Mouse (Mus musculus) midbrain, embryonic 11.5 days (tissue): Measurements from ENCODE around the gene Casz1. TPM values are rescaled to one million over a fixed set of nuclear protein-coding genes. Genes with fewer than 3 reads are reported as not detected.

Source experiments
- ATAC-seq: fragments of 200-750 bp; cut with Nextera tagmentation; 2 replicates; pipeline ENCODE4 v1.8.0; 2017; ENCODE audit warnings: moderate TSS enrichment, moderate library complexity; ENCODE audit not compliant: low FRiP score
- DNase-seq: peaks from one replicate; pipeline ENCODE4 v3.0.0; 2015; ENCODE audit warnings: low spot score; ENCODE audit errors: missing footprints
- H3K27ac ChIP-seq: fragments of 300-500 bp; sonication (generic); 2 replicates; pipeline ENCODE4 v1.5.1; 2014; ENCODE audit warnings: low read depth, low read length
- H3K27me3 ChIP-seq: fragments of 300-500 bp; sonication (generic); 2 replicates; pipeline ENCODE4 v1.6.1; 2014; ENCODE audit warnings: mild to moderate bottlenecking, low read length, moderate library complexity, mixed read lengths; ENCODE audit not compliant: control insufficient read depth, insufficient read depth
- H3K36me3 ChIP-seq: fragments of 300-500 bp; sonication (generic); 2 replicates; pipeline ENCODE4 v1.6.1; 2014; ENCODE audit warnings: mild to moderate bottlenecking, low read length, moderate library complexity, mixed read lengths; ENCODE audit not compliant: control insufficient read depth, insufficient read depth
- H3K4me1 ChIP-seq: fragments of 300-500 bp; sonication (generic); 2 replicates; pipeline ENCODE4 v1.6.1; 2014; ENCODE audit warnings: low read length; ENCODE audit not compliant: control insufficient read depth, insufficient read depth
- H3K4me2 ChIP-seq: fragments of 300-500 bp; sonication (generic); 2 replicates; pipeline ENCODE4 v1.6.1; 2014; ENCODE audit warnings: mild to moderate bottlenecking, moderate library complexity
- H3K4me3 ChIP-seq: fragments of 300-500 bp; sonication (generic); 2 replicates; pipeline ENCODE4 v1.5.1; 2014; ENCODE audit warnings: low read depth, low read length
- H3K9ac ChIP-seq: fragments of 300-500 bp; sonication (generic); 2 replicates; pipeline ENCODE4 v1.6.1; 2014; ENCODE audit warnings: low read length
- H3K9me3 ChIP-seq: fragments of 300-500 bp; sonication (generic); 2 replicates; pipeline ENCODE4 v1.6.1; 2016; ENCODE audit warnings: low read length; ENCODE audit not compliant: control insufficient read depth
- WGBS: fragments of 180-500 bp; shearing (Covaris S2); extraction: QIAGEN DNeasy Blood & Tissue Kit; methylation state at CpG from one replicate; pipeline ENCODE4 v1.1.7; 2014; 5-methylcytosine and 5-hydroxymethylcytosine counted together
- polyA plus RNA-seq: library from polyadenylated mRNA; unstranded; fragments of >200 nt; fragmentation: Nextera tagmentation; extraction: Ambion mirVana; gene quantifications from 2 replicates; pipeline ENCODE4 v1.2.1, GENCODE M21; 2014

Gene Casz1
- polyA plus RNA-seq, 1 experiment from 2014 or later, result 1.6 TPM

DNA sequence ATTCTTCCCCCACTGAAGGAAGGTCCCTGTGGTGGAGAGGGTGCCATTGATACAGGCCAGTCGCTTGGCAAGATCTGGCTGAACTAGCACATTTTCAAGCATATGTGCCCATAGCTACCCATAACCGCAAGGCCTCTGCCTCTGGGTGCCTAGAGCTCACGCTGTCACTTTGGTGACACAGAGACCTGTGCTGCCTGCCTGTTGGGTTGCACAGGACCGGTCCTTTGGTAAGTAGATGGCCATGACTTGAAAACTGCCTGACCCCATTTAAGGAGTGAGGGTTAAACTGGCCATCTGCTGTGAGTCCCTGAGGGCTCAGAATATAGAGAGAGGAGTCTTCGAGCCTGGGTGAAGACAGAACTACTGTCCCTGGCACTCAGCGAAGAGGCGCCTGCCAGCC lies 55.2 kb downstream of the Casz1 start:
- Histone ChIP-seq H3K36me3 (no peaks in the 10 kb centered on the region), H3K4me3 (no peak overlapping the region), H3K9me3 (no peaks in the 10 kb centered on the region), H3K9ac (0 out of 2 replicates have a peak overlapping the region, but pooled peaks have one; percentile 41), H3K27me3 (peaks cover 63% of the 10 kb centered on the region), H3K27ac (peak overlapping the region; percentile 67), H3K4me2 (peak overlapping the region; percentile 45), H3K4me1 (peaks cover 26% of the 10 kb centered on the region)
- ATAC-seq (peak; percentile 17), DNase-seq (peak; percentile 91)
- WGBS, result 43% methylated on average over 7 of the region's 7 CpGs

DNA sequence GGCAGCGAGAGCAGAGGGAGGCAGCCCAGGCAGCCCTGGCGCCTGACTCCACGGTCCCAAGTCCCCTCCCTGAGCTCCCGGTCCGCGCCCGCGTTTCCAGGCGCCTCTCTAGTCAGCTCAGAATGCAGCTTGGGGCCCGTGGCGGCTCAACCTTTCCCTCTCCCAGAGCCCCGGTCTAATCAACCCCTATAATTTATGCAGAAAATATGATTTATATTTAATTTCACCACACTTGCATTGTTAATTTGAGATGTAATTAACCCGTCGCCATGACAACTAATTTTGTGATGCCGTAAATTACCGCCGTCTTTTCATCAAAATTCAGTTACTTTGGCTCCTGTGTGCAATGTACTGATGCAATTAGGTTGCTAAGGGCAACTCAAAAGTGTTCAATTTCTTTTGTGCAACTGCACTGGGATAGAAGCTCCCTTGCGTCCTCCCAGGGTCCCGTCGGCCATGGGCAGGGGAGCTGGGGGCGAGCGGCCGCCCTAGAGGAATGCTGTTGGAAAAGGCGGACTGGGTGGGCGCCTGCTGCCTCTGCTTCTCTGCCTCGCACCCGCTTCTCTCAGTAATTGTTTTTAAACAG lies 55.8 kb downstream of the Casz1 start:
- Histone ChIP-seq H3K27me3 (peaks cover 64% of the 10 kb centered on the region), H3K36me3 (no peaks in the 10 kb centered on the region), H3K4me1 (peaks cover 26% of the 10 kb centered on the region), H3K27ac (peak overlapping the region; percentile 67), H3K9me3 (no peaks in the 10 kb centered on the region), H3K9ac (peak overlapping the region; percentile 43), H3K4me2 (peak overlapping the region; percentile 45), H3K4me3 (peak overlapping the region; percentile 14)
- ATAC-seq, result peak; percentile 83
- under 1% methylated on average over 27 of the region's 27 CpGs for WGBS
- peak; percentile 95 for DNase-seq

DNA sequence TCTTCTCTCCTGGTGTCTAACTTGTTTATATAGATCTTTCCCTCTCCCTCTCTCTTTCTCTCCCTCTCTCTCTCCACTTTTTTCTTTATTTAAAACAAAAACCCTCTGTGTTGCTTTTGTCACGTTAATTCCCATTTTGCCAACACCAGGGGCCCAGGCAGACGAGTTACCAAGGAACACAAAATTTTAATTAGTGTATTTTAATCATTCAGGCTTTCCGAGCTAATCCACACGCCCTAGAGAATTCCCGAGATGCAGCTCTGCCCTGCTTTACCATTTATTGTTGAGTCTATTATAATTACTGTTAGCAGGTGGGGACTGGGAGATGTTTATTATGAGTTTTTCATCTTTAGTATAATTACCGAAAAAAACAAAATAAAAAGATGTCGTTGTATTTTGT lies 56.4 kb downstream of the Casz1 start:
- WGBS, result 21% methylated on average over 7 of the region's 7 CpGs
- peak overlapping the region; percentile 43 for H3K9ac ChIP-seq
- DNase-seq (no peak), ATAC-seq (peak; percentile 2; the same call in 1 of the 2 replicates)
- no peaks in the 10 kb centered on the region for H3K9me3 ChIP-seq
- peak overlapping the region; percentile 45 for H3K4me2 ChIP-seq
- peak overlapping the region; percentile 45; the same call in 1 of the 2 replicates for H3K27ac ChIP-seq
- no peaks in the 10 kb centered on the region for H3K36me3 ChIP-seq
- peaks cover 26% of the 10 kb centered on the region for H3K4me1 ChIP-seq
- peak overlapping the region; percentile 14 for H3K4me3 ChIP-seq
- H3K27me3 ChIP-seq, result peaks cover 68% of the 10 kb centered on the region

DNA sequence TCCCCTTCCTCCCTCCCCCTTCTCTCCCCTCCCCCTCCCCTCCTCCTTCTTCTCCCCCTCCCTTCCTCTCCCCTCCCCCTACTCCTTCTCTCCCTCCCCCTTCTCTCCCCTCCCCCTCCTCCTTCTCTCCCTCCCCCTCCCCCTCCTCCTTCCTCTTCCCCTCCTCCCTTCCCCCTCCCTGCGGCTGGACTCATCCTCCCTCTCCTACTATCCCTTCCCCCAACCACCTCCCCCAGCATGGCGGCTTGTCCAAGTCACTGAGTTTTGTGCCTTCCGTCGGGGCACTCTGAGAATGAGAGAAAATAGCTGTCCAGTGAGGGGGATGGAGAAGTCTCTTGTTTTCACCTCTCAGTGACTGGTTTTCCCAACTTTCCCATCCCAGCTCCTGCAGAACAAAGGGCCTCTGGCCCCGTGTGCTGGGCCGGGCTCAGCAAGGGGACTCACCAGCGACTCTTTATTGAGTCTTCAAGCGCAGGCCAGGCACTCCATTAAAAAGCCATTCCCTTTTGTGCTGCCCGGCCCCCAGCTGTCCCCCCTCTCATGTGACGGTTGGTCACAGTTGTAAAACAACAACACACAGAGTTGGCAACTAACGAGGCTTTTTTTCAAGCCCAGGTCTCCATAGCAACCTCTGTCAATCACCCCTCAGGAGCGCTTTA lies 62.7 kb downstream of the Casz1 start:
- Histone ChIP-seq H3K9ac (no peak overlapping the region), H3K4me2 (no peak overlapping the region)

DNA sequence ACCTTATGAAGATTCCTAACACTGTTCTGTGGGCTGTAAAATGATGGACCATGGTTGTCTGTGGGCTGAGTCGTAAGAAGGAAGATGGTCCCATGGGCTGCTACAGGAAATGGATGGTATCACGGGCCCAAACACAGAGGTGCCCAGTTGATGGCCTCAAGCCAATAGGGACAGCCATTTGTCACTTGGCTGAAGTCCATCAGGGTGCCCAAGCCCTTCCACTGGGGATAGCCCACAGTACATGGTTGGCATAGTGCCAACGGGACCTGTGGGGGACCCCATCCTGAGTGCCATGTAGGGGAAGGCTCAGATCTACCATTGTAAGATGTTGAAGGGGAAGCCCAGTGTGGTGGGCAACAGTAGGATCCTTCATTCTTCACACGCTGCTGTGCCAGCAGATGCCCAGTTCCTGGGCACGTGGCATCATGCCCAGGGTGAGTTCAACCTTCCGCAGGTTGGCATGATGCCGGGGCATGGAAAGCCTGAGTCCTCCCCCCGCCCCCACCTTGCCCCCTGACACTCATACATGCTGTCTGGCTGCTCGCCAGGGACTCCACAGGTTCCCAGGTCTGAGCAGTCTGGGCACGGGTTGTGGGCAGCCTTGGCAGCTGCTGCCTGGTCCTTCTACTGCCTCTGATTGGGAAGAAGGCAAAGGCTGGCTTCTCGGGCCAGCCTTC lies 63.6 kb downstream of the Casz1 start:
- peak; percentile 22 for ATAC-seq
- Histone ChIP-seq H3K4me3 (no peak overlapping the region), H3K4me2 (no peak overlapping the region), H3K4me1 (peaks cover 11% of the 10 kb centered on the region), H3K36me3 (no peaks in the 10 kb centered on the region), H3K9me3 (no peaks in the 10 kb centered on the region), H3K9ac (no peak overlapping the region), H3K27ac (no peak overlapping the region), H3K27me3 (peaks cover 74% of the 10 kb centered on the region)
- DNase-seq, result no peak
- 93% methylated on average over 11 of the region's 11 CpGs for WGBS

More for the DNA sequence above, 62.7 kb downstream of the Casz1 start:
- Histone ChIP-seq H3K4me3 (no peak overlapping the region), H3K27me3 (peaks cover 70% of the 10 kb centered on the region), H3K4me1 (peaks cover 9% of the 10 kb centered on the region), H3K9me3 (no peaks in the 10 kb centered on the region), H3K36me3 (no peaks in the 10 kb centered on the region), H3K27ac (peak overlapping the region; percentile 85)
- DNase-seq (peak; percentile 96), ATAC-seq (peak; percentile 91)
- under 1% methylated on average over 12 of the region's 12 CpGs for WGBS

DNA sequence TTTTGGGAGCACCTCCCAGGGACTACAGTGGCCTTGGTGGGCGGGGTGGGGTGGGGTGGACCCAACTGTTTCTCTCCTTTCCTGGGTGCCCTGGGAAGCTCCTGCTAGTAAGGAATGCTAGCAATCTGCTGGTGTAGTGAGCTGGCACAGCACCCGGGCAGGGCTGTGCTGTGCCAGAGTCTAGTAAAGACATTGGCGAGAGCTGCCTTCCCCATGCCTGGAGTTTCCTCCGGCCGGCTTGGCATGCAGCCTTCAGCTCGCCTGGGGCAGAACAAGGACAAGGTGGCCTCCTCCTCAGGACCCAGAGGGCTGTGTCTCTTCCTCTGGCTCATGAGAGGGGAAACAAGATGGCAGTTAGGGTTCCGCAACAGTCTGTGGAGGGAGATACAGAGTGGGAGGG lies 65.3 kb downstream of the Casz1 start:
- 85% methylated on average over 7 of the region's 7 CpGs for WGBS

DNA sequence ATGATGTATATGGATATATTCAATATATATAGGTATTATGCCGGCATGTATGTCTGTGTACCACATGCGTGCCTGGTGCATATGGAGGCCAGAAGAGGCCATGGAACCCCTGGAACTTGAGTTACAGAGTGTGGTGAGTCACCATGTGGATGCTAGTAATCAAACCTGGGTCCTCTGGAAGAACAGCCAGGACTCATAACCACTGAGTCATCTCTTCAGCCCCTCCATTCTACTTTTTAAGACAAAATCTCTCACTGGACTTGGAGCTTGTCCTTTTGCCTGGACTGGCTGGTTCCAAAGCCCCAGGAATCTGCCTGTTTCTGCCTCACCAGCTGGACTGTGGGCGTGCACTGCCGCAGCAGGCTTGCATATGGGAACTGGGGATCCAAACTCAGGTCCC lies 66.3 kb downstream of the Casz1 start:
- H3K4me2 ChIP-seq, result no peak overlapping the region
- H3K4me3 ChIP-seq, result no peak overlapping the region
- no peak overlapping the region for H3K9ac ChIP-seq
- DNase-seq, result no peak
- no peak overlapping the region for H3K27ac ChIP-seq
- no peaks in the 10 kb centered on the region for H3K36me3 ChIP-seq
- ATAC-seq, result no peak
- peaks cover 11% of the 10 kb centered on the region for H3K4me1 ChIP-seq
- peaks cover 80% of the 10 kb centered on the region for H3K27me3 ChIP-seq
- H3K9me3 ChIP-seq, result no peaks in the 10 kb centered on the region
- 90% methylated on average over 4 of the region's 4 CpGs for WGBS

More for the DNA sequence above, 65.3 kb downstream of the Casz1 start:
- DNase-seq, result no peak
- Histone ChIP-seq H3K36me3 (no peaks in the 10 kb centered on the region), H3K4me1 (peaks cover 11% of the 10 kb centered on the region), H3K27ac (no peak overlapping the region), H3K9me3 (no peaks in the 10 kb centered on the region), H3K9ac (no peak overlapping the region), H3K4me2 (no peak overlapping the region), H3K27me3 (peaks cover 80% of the 10 kb centered on the region), H3K4me3 (no peak overlapping the region)
- no peak for ATAC-seq

DNA sequence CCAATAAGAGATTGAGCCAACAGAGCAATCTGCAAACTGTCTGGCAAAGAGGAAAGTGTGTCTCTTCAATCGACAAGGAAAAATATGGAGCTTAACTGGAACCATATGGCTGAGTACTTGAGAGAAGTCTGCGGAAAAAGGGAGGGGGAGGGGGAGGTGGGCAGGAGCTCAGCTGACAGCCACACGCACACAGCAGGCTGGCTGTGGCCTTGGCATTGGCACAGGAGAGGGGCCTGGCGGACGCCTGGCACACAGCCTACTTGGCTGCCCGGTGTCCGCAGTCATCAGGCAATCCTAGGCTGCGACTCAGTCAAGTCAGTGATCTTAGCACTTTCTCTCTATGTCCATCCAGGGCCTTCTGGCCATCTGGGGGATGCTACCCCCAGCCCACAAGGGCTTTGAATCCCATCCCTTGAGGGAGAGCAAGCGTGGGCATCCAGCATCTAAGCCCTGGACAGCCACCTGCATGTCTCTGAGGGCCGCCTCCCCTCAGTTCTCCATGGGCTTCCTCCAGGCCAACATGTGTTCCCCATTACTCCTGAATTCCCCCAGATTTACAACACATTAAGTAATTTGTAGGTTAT lies 67.6 kb downstream of the Casz1 start:
- DNase-seq (no peak), ATAC-seq (no peak)
- Histone ChIP-seq H3K27ac (no peak overlapping the region), H3K9ac (no peak overlapping the region), H3K36me3 (no peaks in the 10 kb centered on the region), H3K4me1 (peaks cover 11% of the 10 kb centered on the region), H3K27me3 (peaks cover 84% of the 10 kb centered on the region), H3K4me2 (no peak overlapping the region), H3K4me3 (no peak overlapping the region), H3K9me3 (no peaks in the 10 kb centered on the region)
- WGBS, result 50% methylated on average over 10 of the region's 10 CpGs

DNA sequence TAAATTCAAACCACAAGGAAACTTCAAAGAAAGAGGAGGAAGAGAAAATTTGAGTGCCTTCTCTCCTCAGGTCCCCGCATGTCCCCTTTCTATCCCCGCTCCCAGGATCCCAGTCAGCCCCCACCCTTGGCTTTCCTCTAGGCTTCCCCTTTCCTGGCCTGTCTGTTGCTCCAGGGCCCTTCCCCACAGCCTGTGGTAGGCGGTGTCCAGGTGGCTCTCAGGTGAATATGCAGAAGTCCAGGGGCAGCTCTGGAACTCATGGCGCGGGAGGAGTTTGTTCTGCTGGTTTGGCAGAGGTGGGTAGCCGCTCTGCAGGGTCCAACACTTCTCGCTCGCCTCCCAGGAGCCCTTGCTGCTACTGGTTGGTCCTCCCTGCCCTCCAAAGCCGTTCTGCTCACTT lies 68.1 kb downstream of the Casz1 start:
- 61% methylated on average over 9 of the region's 9 CpGs for WGBS
- Histone ChIP-seq H3K36me3 (no peaks in the 10 kb centered on the region), H3K9me3 (no peaks in the 10 kb centered on the region), H3K4me3 (no peak overlapping the region), H3K9ac (no peak overlapping the region), H3K27ac (no peak overlapping the region), H3K4me1 (peaks cover 11% of the 10 kb centered on the region), H3K27me3 (peaks cover 89% of the 10 kb centered on the region), H3K4me2 (no peak overlapping the region)
- ATAC-seq (no peak), DNase-seq (no peak)
